Mouse (Mus musculus): Measurements from ENCODE around the gene Chd9.

DNA sequence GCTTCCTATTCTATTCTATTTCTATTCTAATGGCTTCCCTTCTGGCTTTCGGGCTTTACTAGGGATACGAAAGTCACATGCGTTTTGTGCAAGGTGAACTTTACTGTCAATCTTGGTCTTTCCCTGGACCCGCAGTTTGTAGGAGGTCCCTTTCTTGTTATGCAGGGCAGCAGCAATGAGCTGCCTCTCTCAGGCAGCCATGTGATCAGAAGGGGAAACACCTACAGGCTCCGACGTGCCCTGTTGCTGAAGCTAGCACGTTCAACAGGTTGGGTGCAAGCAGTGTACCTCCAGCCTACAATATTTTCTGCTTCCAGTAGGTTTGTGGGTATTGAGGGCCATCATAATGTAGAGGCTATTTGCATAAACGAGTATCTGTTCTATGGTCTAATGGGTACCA lies 2.8 kb downstream of the Chd9 start:
- TF ChIP-seq CTCF (IDR thresholded peaks at IDR 0.05; ENCODE audit: low read depth, low read length) (no peak), POLR2A (IDR thresholded peaks at IDR 0.05; ENCODE audit: borderline replicate concordance, low read depth, low read length) (no peak)
